Mouse (Mus musculus): ENCODE results near the gene Dhtkd1. TPM values are rescaled to one million over a fixed set of nuclear protein-coding genes. Genes with fewer than 3 reads are reported as not detected.
A peak's percentile ranks its signal among the peaks of the same experiment; 100 is the strongest.
"Not testable (repeated sequence)": the region's sequence is repeated elsewhere in the genome, so short reads cannot be mapped to it uniquely, and the experiment has no call there.

The Dhtkd1 gene
- polyA plus RNA-seq (2015; fragmentation: Nextera tagmentation; extraction: Ambion mirVana), result 2.9 and 4.5 TPM in 2 replicates

DNA sequence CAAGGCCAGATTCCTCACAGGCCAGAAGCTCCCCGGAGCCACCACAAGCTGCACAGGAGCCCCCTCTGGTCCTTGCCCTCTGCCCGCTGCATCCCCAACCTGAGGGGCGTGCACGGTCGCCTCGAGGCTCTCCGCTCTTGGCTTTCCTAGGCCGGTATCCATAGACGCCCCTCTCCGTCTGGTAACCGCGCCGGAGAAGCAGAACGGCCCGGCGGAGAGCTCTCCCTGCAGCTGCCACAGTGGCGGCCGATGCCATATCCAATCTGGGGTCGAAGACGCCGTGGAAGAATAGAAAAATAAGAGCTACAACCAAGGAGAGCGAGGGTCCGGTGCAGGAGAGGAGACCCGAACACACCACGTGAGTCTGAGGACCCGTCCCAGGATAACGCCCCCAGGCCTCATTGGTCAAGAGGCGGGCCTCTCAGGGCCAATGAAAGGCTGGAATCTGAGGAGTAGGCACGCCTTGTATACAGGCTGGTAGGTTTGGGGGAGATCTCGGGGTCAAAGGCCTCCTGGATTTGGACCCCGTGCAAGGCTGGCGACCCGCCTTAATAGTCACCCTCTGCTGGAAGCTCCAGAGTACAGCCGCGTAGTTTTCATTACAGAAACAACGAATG is at the start of gene Dhtkd1:
Dhtkd1 (minus strand) TSS at position 377 of the 617 bp plus-strand sequence.
- ATAC-seq (ENCODE audit: low FRiP score, low TSS enrichment), result peak; percentile 95
- H3K27ac ChIP-seq (ENCODE audit: low read length), result 0 out of 2 replicates have a peak within 1 kb of the TSS, but pooled peaks have one; percentile 17
- H3K4me3 ChIP-seq (ENCODE audit: low read length), result peak within 1 kb of the TSS; percentile 66
- no peaks in the 10 kb centered on the region for H3K36me3 ChIP-seq (ENCODE audit: insufficient read depth, low read length)
- H3K9me3 ChIP-seq (ENCODE audit: low read length), result no peaks in the 10 kb centered on the region
- H3K4me2 ChIP-seq (replicated peaks; ENCODE audit: low read depth, low read length), result peak within 1 kb of the TSS; percentile 84
- H3K9ac ChIP-seq (replicated peaks; ENCODE audit: low read length), result peak within 1 kb of the TSS; percentile 74
- no peaks in the 10 kb centered on the region for H3K27me3 ChIP-seq (ENCODE audit: insufficient read depth, low read length)
- no peaks in the 10 kb centered on the region for H3K4me1 ChIP-seq (ENCODE audit: insufficient read depth, low read length)
- under 1% methylated on average over 36 of the region's 36 CpGs for WGBS

DNA sequence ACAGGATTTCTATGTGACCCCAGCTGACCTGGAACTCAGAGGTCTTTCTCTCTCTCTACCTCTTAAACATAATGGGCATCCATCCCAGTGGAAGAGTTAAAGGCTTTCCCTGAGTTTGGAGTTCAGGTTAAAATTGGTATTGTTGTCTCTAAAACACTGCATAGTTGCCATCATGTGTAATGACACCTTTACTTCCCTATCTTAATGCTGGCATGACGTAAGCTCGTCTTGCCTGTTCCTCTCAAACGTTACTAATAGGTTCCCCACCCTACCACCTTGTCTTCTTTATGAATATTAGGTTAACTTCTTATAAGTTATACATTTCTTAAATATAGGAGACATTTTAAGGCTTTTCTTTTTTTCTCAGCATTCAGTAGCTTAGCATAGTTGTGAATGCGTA is 34.9 kb upstream of the Dhtkd1 start:
- H3K4me2 ChIP-seq (replicated peaks; ENCODE audit: low read depth, low read length), result no peak overlapping the region
- no peaks in the 10 kb centered on the region for H3K27me3 ChIP-seq (ENCODE audit: insufficient read depth, low read length)
- H3K4me3 ChIP-seq (ENCODE audit: low read length), result no peak overlapping the region
- no peak for ATAC-seq (ENCODE audit: low FRiP score, low TSS enrichment)
- H3K9me3 ChIP-seq (ENCODE audit: low read length), result no peaks in the 10 kb centered on the region
- no peak overlapping the region for H3K27ac ChIP-seq (ENCODE audit: low read length)
- no peaks in the 10 kb centered on the region for H3K4me1 ChIP-seq (ENCODE audit: insufficient read depth, low read length)
- H3K36me3 ChIP-seq (ENCODE audit: insufficient read depth, low read length), result peaks cover 25% of the 10 kb centered on the region
- 93% methylated on average over 4 of the region's 4 CpGs for WGBS
- H3K9ac ChIP-seq (replicated peaks; ENCODE audit: low read length), result no peak overlapping the region

DNA sequence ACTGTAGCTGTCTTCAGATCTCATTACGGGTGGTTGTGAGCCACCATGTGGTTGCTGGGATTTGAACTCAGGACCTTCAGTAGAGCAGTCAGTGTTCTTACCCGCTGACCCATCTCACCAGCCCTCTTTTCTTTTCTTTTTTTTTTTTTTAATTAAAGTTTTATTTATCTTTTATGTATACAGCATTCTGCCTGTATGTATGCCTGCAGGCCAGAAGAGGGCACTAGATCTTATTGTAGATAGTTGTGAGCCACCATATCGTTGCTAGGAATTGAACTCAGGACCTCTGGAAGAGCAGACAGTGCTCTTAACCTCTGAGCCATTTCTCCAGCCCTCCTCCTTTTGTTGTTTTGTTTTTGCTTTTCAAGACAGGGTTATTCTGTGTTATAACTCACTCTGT is 28.0 kb upstream of the Dhtkd1 start:
- ATAC-seq (ENCODE audit: low FRiP score, low TSS enrichment), result not testable (repeated sequence)

DNA sequence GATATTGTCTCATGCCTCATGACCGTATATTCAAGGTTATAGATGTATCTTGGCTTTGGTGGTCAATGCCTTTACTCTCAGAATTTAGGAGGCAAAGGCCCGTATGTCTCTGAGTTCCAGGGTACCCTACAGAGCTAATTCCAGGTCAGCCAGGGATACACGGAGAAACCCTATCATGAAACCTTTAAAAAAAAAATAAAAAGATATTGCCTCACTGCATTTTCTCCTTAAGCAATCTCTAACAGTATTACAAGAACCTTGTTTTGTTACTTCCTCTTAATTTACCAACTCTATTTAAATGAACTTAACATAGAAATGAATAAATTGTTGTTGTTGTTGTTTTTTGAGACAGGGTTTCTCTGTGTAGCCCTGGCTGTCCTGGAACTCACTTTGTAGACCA is 23.4 kb upstream of the Dhtkd1 start:
- Histone ChIP-seq H3K4me1 (ENCODE audit: insufficient read depth, low read length) (no peaks in the 10 kb centered on the region), H3K36me3 (ENCODE audit: insufficient read depth, low read length) (peaks cover 29% of the 10 kb centered on the region), H3K27ac (ENCODE audit: low read length) (no peak overlapping the region), H3K4me3 (ENCODE audit: low read length) (no peak overlapping the region), H3K27me3 (ENCODE audit: insufficient read depth, low read length) (no peaks in the 10 kb centered on the region), H3K9ac (replicated peaks; ENCODE audit: low read length) (no peak overlapping the region), H3K4me2 (replicated peaks; ENCODE audit: low read depth, low read length) (no peak overlapping the region), H3K9me3 (ENCODE audit: low read length) (peaks cover 3% of the 10 kb centered on the region; the same call in 1 of the 2 replicates)
- 96% methylated on average over 3 of the region's 3 CpGs for WGBS
- ATAC-seq (ENCODE audit: low FRiP score, low TSS enrichment), result no peak

More for the DNA sequence above, 28.0 kb upstream of the Dhtkd1 start:
- 96% methylated on average over 3 of the region's 3 CpGs for WGBS
- not testable (repeated sequence) for H3K4me1 ChIP-seq (ENCODE audit: insufficient read depth, low read length); H3K9me3 ChIP-seq (ENCODE audit: low read length); H3K9ac ChIP-seq (replicated peaks; ENCODE audit: low read length); H3K4me3 ChIP-seq (ENCODE audit: low read length); H3K4me2 ChIP-seq (replicated peaks; ENCODE audit: low read depth, low read length); H3K27me3 ChIP-seq (ENCODE audit: insufficient read depth, low read length); H3K27ac ChIP-seq (ENCODE audit: low read length)
- peaks cover 16% of the 10 kb centered on the region for H3K36me3 ChIP-seq (ENCODE audit: insufficient read depth, low read length)

DNA sequence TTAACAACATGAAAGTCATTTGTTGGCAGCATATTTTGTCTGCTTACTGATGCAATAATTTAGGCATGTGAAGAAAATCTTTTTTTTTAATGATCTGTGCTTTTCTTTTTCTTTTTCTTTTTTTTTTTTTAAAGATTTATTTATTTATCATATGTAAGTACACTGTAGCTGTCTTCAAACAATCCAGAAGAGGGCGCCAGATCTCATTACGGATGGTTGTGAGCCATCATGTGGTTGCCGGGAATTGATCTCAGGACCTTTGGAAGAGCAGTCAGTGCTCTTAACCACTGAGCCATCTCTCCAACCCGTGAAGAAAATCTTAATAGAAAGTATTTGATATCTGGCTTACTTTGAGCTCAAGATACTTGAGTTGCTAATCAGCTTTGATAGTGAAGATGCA is 21.1 kb upstream of the Dhtkd1 start:
- H3K9ac ChIP-seq (replicated peaks; ENCODE audit: low read length); H3K27me3 ChIP-seq (ENCODE audit: insufficient read depth, low read length); H3K4me3 ChIP-seq (ENCODE audit: low read length); H3K9me3 ChIP-seq (ENCODE audit: low read length); ATAC-seq (ENCODE audit: low FRiP score, low TSS enrichment); H3K27ac ChIP-seq (ENCODE audit: low read length); H3K4me2 ChIP-seq (replicated peaks; ENCODE audit: low read depth, low read length); H3K4me1 ChIP-seq (ENCODE audit: insufficient read depth, low read length): not testable (repeated sequence)
- H3K36me3 ChIP-seq (ENCODE audit: insufficient read depth, low read length), result peaks cover 45% of the 10 kb centered on the region
- WGBS, result 89% methylated on average over 4 of the region's 4 CpGs

DNA sequence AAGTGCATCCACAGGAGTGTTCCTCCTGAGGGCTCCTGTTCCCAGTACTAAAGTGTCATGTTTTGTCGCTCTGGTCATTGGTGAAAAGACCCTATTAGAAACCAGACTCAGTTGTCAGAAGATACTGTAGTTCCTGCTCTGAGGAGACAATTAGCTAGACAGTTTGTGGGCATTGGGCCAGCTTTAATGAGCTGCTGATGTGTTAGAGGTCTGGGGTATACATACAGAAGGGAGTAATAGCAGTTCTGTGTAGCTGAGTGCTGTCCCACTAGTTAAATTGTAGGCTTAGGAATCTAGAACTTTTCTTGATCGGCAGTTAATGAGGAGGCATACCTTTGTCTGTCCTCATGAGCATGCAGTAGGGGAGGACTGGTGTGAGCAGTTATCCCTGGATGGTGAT is 19.7 kb upstream of the Dhtkd1 start:
- no peak overlapping the region for H3K4me2 ChIP-seq (replicated peaks; ENCODE audit: low read depth, low read length)
- peaks cover 55% of the 10 kb centered on the region for H3K36me3 ChIP-seq (ENCODE audit: insufficient read depth, low read length)
- H3K9ac ChIP-seq (replicated peaks; ENCODE audit: low read length), result no peak overlapping the region
- H3K4me3 ChIP-seq (ENCODE audit: low read length), result no peak overlapping the region
- no peak overlapping the region for H3K27ac ChIP-seq (ENCODE audit: low read length)
- ATAC-seq (ENCODE audit: low FRiP score, low TSS enrichment), result no peak
- peaks cover 3% of the 10 kb centered on the region; the same call in 1 of the 2 replicates for H3K9me3 ChIP-seq (ENCODE audit: low read length)
- H3K4me1 ChIP-seq (ENCODE audit: insufficient read depth, low read length), result no peaks in the 10 kb centered on the region
- no peaks in the 10 kb centered on the region for H3K27me3 ChIP-seq (ENCODE audit: insufficient read depth, low read length)
- 89% methylated on average over 2 of the region's 2 CpGs for WGBS

DNA sequence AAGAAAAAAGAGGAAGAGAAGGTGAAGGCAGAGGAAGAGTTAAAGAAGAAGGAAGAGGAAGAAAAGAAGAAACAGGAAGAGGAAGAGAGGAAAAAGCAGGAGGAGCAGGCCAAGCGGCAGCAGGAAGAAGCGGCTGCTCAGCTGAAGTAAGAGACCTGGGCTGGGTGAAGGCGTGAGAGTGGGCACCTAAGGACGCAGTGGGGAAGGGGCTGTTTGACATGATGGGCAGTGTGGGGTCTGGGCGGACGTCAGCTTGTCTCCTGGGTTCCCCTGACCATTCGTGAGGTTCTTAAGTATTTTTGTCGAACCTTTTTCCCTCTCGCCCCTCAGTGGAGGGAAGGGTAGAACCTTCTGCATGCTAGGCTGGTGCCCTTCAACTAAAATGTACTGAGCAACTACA is 15.1 kb upstream of the Dhtkd1 start:
- Histone ChIP-seq H3K36me3 (ENCODE audit: insufficient read depth, low read length) (peaks cover 40% of the 10 kb centered on the region), H3K4me1 (ENCODE audit: insufficient read depth, low read length) (0 out of 2 replicates have a peak, but pooled peaks cover under 1% of the 10 kb centered on the region), H3K4me2 (replicated peaks; ENCODE audit: low read depth, low read length) (no peak overlapping the region), H3K4me3 (ENCODE audit: low read length) (no peak overlapping the region), H3K27ac (ENCODE audit: low read length) (no peak overlapping the region), H3K9ac (replicated peaks; ENCODE audit: low read length) (no peak overlapping the region), H3K27me3 (ENCODE audit: insufficient read depth, low read length) (no peaks in the 10 kb centered on the region), H3K9me3 (ENCODE audit: low read length) (no peaks in the 10 kb centered on the region)
- ATAC-seq (ENCODE audit: low FRiP score, low TSS enrichment), result no peak
- WGBS, result 90% methylated on average over 9 of the region's 9 CpGs

DNA sequence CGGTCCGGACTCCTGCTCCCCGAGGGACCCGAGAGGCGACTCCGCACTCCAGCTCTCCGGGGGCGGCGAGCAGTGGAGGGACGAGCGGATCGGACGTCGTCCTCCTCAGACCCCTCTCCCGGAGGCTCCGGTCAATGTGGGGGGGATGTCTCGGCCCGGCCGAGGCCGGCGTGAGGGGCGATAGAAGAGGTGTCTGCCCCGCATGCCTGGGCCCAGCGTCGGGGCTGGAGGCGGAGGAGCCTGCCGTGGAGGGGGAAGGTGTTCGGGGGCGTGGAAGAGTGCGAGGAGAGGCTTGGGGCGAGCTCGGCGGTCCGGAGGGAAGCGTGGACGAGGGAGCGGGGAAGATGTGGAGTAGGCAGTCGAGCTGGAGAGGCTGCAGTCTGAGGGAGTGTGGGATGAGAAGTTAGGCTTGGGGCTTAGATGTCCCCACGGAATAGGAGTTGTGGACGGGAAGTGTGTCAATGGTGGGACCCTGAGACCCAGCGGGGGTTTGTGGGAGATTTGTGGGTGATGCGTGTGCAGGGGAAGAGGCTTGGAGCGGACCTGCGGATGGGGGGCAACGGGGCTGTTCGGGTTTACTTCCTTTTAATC is 9.1 kb upstream of the Dhtkd1 start:
- Histone ChIP-seq H3K4me3 (ENCODE audit: low read length) (peak overlapping the region; percentile 71), H3K4me2 (replicated peaks; ENCODE audit: low read depth, low read length) (peak overlapping the region; percentile 87), H3K27ac (ENCODE audit: low read length) (peak overlapping the region; percentile 92), H3K9me3 (ENCODE audit: low read length) (no peaks in the 10 kb centered on the region), H3K4me1 (ENCODE audit: insufficient read depth, low read length) (peaks cover 10% of the 10 kb centered on the region; the same call in 1 of the 2 replicates), H3K9ac (replicated peaks; ENCODE audit: low read length) (peak overlapping the region; percentile 92), H3K36me3 (ENCODE audit: insufficient read depth, low read length) (no peaks in the 10 kb centered on the region), H3K27me3 (ENCODE audit: insufficient read depth, low read length) (no peaks in the 10 kb centered on the region)
- 0% methylated on average over 46 of the region's 46 CpGs for WGBS
- ATAC-seq (ENCODE audit: low FRiP score, low TSS enrichment), result peak; percentile 69

DNA sequence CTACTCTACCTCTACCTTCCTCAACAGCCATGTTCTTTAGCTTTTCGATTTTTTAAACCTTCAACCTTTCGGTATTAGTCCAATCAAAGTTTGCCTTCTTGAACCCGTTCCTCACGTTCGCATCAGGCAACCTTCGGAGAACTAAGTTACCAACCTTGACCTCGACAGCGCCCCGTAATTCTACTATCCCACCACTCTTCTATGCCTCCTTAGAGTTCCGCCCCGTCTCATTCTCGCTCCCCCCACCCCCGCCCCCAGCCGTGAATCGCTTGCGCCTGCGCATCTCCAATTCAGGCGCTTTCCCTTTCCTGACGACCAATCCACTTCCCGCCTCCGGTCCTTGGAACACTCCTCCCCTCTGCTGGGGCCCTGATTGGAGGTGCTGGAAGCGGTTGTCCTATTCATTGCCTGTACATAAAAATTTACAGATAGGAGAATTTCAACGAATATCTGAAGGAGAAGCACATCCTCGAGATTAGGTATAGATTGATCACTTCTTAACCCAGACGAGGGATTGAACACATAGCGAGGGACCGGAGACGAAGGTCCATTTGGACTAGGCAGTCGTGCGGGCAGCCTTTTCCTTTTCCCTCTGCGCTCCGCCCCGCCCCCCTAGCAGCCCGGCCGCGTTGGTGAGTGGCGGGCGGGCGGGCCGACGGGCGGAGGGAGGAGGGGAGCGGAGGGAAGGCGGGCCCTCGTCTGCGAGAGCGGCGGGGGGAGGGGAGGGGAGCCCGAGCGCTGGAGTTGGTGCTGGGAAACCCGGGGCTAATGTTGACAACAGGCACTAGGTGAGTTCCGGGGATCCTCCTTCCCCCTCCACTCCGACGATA is 8.4 kb upstream of the Dhtkd1 start, which contains the start of gene Upf2:
Upf2 (plus strand) TSS at position 704 of the 830 bp plus-strand sequence.
- peak within 1 kb of the TSS; percentile 92 for H3K9ac ChIP-seq (replicated peaks; ENCODE audit: low read length)
- H3K4me3 ChIP-seq (ENCODE audit: low read length), result peak within 1 kb of the TSS; percentile 71
- no peaks in the 10 kb centered on the region for H3K9me3 ChIP-seq (ENCODE audit: low read length)
- peaks cover 10% of the 10 kb centered on the region; the same call in 1 of the 2 replicates for H3K4me1 ChIP-seq (ENCODE audit: insufficient read depth, low read length)
- under 1% methylated on average over 38 of the region's 54 CpGs for WGBS
- peak within 1 kb of the TSS; percentile 92 for H3K27ac ChIP-seq (ENCODE audit: low read length)
- ATAC-seq (ENCODE audit: low FRiP score, low TSS enrichment), result peak; percentile 96
- H3K4me2 ChIP-seq (replicated peaks; ENCODE audit: low read depth, low read length), result peak within 1 kb of the TSS; percentile 87
- no peaks in the 10 kb centered on the region for H3K36me3 ChIP-seq (ENCODE audit: insufficient read depth, low read length)
- H3K27me3 ChIP-seq (ENCODE audit: insufficient read depth, low read length), result no peaks in the 10 kb centered on the region
